In the genomic region with DNA sequence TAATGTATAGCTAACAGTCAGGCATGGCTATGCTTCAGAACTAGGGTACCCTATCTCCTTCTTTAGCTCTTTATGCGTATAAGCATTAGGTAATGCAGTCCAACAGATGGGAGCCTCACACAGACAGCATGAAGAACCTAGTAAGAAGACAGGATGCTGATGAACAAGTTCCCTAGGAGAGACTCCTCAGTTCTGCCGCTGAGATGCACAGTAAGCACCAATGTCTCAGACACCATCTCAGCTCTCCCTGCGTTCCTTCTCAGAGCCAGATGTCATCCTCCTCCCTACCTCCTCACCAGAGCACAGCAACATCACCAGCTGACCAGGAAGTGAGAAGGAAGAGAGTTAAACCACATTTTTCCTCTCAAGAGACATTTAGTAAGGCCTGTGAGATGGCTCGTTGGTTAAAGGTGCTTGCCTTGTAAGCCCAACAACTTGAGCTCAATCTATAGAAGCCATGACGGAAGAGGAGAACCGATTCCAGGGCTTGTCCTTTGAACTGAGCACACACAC, we compare ENCODE assay signal across 29 mouse cellular contexts.
DNase-seq lines count a peak whose midpoint lies in the region; ATAC-seq lines count a peak whose summit lies in the region.
"Had no signal": no experiment of that assay in that cellular context is flagged by ENCODE, and none has a peak within 500 bp of the region (broad histone marks: within the 10 kb centered on the region; RNA-seq: fewer than 3 reads in every experiment).

No protein-coding gene starts in this region.

- H3K36me3 ChIP-seq in midbrain, embryonic 16.5 days (ENCODE audit: control insufficient read depth, insufficient read depth, low read length): no peaks in the 10 kb centered on the region
- H3K36me3 ChIP-seq: heart, embryonic 10.5 days; heart, embryonic 15.5 days; limb, embryonic 12.5 days; liver, embryonic 15.5 days; midbrain, embryonic 15.5 days; neural tube, embryonic 12.5 days had no signal

- H3K4me3 ChIP-seq in midbrain, embryonic 16.5 days (ENCODE audit: low read depth, low read length): no peak overlapping the region
- H3K4me3 ChIP-seq: heart, embryonic 10.5 days; heart, embryonic 15.5 days; hindbrain, embryonic 12.5 days; limb, embryonic 12.5 days; liver, embryonic 15.5 days; midbrain, embryonic 10.5 days; midbrain, embryonic 15.5 days; neural tube, embryonic 12.5 days had no signal

- peaks cover 3% of the 10 kb centered on the region; the same call in 1 of the 2 replicates for H3K4me1 ChIP-seq in midbrain, embryonic 16.5 days (ENCODE audit: control insufficient read depth, insufficient read depth, low read length)
- H3K4me1 ChIP-seq: heart, embryonic 15.5 days had no signal

- H3K27me3 ChIP-seq in midbrain, embryonic 16.5 days (ENCODE audit: control insufficient read depth, insufficient read depth, low read depth, low read length): no peaks in the 10 kb centered on the region
- H3K27me3 ChIP-seq: heart, embryonic 15.5 days; hindbrain, embryonic 12.5 days; limb, embryonic 12.5 days; liver, embryonic 15.5 days; midbrain, embryonic 15.5 days; neural tube, embryonic 12.5 days; Patski had no signal

- H3K4me2 ChIP-seq in midbrain, embryonic 16.5 days (ENCODE audit: low read length): no peak overlapping the region
- H3K4me2 ChIP-seq: heart, embryonic 15.5 days; hindbrain, embryonic 12.5 days; limb, embryonic 12.5 days; liver, embryonic 15.5 days; lung, embryonic 14.5 days; midbrain, embryonic 15.5 days; neural tube, embryonic 12.5 days had no signal

- peak; percentile 21 for ATAC-seq in CD4-positive, CD25-positive, alpha-beta regulatory T cell, adult 4 months
- peak; percentile 58 for ATAC-seq in common myeloid progenitor, adult 5-6 weeks (replicated peaks; ENCODE audit: low read depth, poor library complexity, severe bottlenecking)
- ATAC-seq in neutrophil, adult 5-6 weeks (ENCODE audit: extremely low read depth, insufficient number of reproducible peaks, low FRiP score, poor library complexity, severe bottlenecking): peak; percentile 36; the same call in 1 of the 2 replicates
- ATAC-seq in midbrain, embryonic 16.5 days: no peak
- ATAC-seq: forebrain, embryonic 14.5 days; intestine, postnatal 0 days; midbrain, embryonic 15.5 days; Patski had no signal

- H3K27ac ChIP-seq in midbrain, embryonic 16.5 days (ENCODE audit: low read length): no peak overlapping the region
- H3K27ac ChIP-seq: heart, embryonic 10.5 days; heart, embryonic 15.5 days; hindbrain, embryonic 12.5 days; limb, embryonic 12.5 days; liver, embryonic 15.5 days; midbrain, embryonic 10.5 days; midbrain, embryonic 15.5 days; neural tube, embryonic 12.5 days had no signal

- WGBS in midbrain, embryonic 16.5 days: 94% methylated on average over 6 of the region's 6 CpGs

- no peaks in the 10 kb centered on the region for H3K9me3 ChIP-seq in midbrain, embryonic 16.5 days (replicated peaks; ENCODE audit: control insufficient read depth, low read length, poor library complexity, severe bottlenecking)
- H3K9me3 ChIP-seq: heart, embryonic 10.5 days; heart, embryonic 15.5 days; hindbrain, embryonic 12.5 days; limb, embryonic 12.5 days; liver, embryonic 15.5 days; midbrain, embryonic 10.5 days; midbrain, embryonic 15.5 days; neural tube, embryonic 12.5 days had no signal

- DNase-seq in layer of hippocampus, adult 9-11 months: peak; percentile 26
- no peak for DNase-seq in layer of hippocampus, postnatal 25 days (ENCODE audit: extremely low spot score in 1 of 2, low spot score in 1 of 2)
- no peak for DNase-seq in T-cell, adult 2 months (ENCODE audit: low spot score)
- DNase-seq: adrenal gland, postnatal 25 days; cerebellum, adult 11-12 months; cerebellum, postnatal 10 days; gastrocnemius, postnatal 14 days; heart, adult 11 months; kidney, adult 9 months; kidney, postnatal 10 days; lung, embryonic 14.5 days; lung, postnatal 14 days; right cerebral cortex, postnatal 25 days; thymus, postnatal 14 days had no signal

- H3K9ac ChIP-seq in midbrain, embryonic 16.5 days (ENCODE audit: low read depth, low read length): no peak overlapping the region
- H3K9ac ChIP-seq: heart, embryonic 15.5 days; hindbrain, embryonic 12.5 days; limb, embryonic 12.5 days; liver, embryonic 15.5 days; lung, embryonic 14.5 days; midbrain, embryonic 15.5 days; neural tube, embryonic 12.5 days had no signal
